Mouse (Mus musculus) monocyte, adult 2 months (primary cell): ENCODE results near the gene Atp8b4.

ENCODE experiments used
- DNase-seq, 2 experiments: peaks; one replicate each; pipeline ENCODE4 v3.0.0; 2022; ENCODE audit warnings: low spot score in 2 of 2, low read depth in 1 of 2

Gene Atp8b4

DNA sequence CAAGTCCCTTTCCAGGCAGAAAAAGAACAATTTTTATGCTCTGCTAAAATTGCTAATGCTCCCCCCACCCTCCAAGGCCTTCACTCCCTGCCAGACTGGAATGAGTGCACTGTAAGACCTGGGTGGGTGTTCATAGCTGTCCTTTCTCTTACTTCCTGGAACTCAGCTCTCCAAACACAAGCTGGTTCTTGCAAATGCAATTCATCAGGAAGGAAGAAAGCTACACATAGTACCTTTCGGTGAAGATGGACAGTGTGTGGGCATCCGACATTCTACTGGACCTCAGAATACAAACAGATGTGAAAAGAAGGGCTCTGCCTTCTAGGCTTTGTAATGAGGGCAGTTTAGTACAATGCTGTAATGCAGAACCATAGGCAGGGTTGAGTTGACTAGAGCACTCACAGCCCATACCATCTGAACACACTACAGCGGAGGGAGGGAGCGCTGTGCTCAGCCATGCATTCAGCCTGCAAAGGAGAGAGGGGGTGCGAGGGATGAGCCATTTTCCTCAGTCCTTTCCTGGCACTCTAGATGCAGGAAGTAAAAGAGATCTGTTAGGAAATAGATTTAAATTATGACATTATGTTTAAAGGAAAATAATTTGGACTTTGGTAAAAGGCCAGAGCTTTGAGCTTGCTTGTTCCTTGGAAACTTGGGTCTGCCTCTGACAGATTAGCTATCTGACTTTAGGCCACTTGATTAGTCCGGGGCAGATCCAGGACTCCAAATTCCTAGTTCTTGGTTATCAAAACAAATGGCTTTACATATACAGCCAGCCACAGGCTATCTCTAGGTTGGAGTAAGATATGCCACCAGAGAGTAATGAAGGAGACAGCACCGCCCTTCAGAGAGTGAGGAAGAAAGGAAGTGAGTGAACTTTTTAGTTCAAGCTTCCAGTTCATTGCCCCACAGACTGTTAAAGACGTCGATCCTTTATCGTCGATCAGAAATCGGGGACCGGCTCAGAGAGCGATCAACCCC is 136.4 kb downstream of the Atp8b4 start:
- no peak for DNase-seq

DNA sequence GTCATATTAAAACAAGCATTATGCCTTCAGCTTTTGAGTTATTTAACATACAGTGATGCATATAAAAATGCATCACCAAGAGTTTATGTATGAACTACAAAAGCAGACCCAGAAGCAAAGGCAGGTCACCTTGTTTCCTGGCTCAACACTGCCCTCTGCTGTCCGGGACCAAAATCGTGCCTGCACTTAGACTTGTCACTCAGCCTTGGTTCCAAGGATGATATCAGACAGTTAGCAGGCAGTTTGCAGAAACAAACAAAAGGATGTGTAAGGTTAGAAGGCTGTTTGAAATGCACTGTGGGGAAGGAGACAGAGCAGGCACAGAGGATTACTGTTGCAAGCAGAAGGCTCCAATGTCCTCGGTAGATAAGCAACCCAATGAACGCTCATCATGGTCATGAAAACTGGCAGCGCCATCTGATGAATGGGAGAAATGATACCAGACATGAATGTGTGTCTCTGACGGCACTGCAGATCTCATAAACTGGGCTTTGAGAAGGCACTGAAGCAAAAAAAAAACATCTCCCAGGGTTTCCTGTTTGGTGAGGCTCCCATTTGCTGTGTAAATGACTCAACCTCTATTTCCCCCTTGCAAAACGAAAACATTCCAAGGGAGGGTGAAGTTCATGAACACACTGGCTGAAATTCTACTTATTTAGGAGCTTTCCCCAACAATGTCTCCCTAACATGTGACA is 137.3 kb downstream of the Atp8b4 start:
- peak in 1 of 2 experiments; percentile 26 for DNase-seq

DNA sequence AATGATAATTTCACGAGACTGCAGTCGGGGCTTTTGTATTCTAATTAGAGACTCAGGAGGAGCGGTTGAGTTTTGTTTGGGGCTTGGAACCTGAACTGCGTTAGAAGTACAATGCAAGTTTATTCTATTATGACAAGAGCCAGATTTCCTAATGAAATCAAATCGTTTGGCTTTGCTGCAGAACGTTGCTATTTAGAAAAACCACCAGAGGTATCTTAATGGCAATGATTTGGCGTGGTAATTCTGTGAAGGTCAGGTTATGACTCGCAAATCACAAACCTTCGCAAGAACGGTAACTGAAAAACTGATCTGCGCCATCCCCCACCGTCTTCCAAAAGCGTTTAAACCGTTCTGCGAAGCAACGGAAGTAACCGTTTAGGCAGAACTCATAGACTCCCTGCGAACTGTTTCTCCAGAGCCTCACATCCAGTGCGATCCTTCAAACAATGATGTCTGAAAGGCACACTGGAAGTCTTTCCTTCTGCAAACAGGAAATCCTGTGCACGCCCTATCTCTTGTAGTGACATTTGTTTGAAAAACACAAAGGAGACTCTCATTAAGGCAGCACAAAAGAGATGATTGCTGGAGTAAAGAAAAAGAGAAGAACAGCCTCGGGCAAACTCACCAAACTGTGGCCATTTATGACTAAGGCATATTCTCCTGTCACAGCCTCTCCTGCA is 139.2 kb downstream of the Atp8b4 start:
- no peak for DNase-seq

DNA sequence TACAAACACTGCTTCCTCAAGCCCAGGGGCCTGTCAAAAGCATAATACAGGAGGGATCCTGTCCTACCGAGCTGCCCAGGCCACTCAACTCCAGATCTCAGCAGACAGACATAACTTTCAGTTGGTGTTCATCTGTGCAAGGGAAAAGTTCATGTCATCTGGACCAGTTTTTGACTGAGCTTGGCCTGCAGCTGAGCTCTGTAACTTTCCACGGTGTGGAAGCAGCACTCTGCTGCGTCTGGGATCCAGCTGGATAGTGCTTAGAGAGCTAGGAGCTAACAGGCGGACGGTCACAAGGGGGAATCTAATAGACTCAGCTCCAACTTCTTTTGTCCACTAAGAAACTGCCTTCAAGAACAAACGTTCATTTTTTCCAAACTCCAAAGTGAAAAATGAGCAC is 139.8 kb downstream of the Atp8b4 start:
- no peak for DNase-seq

DNA sequence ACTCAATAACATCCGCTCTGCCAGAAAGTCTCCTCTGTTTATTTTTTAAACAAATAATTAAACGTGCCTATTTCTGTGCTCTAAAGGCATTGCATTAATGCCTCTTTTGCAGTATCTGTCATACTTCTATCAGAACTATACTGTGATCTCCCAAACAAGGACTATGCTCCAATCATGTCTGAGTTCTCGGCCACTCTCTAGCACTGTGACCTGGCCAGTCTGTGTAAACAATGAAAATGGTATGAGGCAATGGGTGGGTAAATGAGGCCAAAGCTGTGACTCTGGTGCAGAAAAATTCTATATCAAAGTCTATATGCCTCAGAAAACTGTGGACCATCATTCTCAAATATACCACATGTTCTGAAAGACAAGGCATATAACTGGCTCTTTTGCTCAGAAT is 140.5 kb downstream of the Atp8b4 start:
- DNase-seq, result no peak

DNA sequence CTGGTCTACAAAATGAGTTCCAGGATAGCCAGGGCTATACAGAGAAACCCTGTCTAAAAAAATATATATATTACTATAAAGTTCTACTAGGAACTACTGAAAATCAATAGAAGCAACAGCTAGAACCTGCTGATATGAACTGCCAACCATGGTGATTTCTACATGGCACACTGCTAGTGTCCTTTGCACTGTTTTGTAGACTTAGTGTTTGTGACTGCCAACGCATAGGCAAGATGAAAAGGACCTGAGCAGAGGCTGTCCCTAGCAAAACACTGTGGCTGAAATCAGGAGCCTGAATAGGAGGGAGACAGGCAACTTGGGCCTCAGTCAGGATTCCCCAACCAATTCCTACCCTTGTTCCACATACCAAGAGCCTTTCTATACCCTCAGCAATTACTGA is 141.2 kb downstream of the Atp8b4 start:
- DNase-seq, result no peak

DNA sequence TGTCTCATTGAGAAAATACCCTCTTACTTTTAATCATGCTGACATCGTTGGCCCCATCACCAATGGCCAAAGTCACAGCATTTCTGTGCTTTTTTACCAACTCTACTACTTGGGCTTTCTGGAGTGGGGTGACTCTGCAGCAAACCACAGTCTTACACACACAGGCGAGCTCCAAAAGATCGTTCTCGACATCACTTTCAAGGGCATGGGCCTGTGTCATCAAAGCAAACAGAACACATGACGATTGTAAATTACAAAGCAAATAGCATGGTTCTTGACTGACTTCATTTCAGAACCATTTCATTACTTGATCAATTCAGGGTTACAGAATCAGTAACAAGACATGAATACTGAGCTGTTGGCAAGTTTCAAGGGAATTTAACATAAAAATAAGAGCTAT is 141.7 kb downstream of the Atp8b4 start:
- no peak for DNase-seq

DNA sequence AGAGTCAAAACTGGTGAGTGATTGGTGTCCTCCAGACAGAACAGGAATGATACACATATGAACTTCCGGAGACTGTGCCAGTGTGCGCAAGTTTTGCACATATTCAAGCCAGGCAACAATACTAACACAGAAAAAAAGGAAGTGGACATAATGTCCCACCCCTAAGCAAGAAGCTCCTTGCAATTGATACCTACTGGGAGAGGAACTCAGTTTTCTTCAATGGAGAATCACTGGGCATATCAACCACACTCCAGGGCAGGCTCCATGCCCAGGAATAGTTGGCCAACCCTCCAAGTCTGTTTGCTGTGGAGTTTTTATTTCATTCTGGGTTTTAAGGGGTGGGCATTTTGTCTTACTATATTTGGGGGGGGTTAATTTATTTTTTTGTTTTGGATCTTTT is 145.2 kb downstream of the Atp8b4 start:
- no peak for DNase-seq

DNA sequence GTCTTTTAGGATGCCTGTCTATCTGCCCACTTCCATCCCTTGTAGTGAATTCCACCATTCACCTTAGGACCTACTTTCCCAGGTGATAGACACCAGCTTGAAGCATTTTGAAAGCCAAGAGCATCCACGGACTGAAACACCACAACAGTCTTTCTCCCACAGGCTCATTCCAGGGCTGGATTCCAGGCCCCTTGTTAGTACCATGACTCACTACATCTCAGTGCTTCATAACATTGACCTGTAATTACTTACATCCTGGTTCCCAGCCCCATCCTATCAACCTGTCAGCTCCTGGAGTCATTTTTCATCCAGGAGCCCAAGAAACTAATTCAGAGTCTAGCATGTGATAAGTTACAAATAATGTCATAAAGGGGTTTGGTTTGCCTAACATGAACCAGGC is 148.7 kb downstream of the Atp8b4 start:
- DNase-seq, result no peak

DNA sequence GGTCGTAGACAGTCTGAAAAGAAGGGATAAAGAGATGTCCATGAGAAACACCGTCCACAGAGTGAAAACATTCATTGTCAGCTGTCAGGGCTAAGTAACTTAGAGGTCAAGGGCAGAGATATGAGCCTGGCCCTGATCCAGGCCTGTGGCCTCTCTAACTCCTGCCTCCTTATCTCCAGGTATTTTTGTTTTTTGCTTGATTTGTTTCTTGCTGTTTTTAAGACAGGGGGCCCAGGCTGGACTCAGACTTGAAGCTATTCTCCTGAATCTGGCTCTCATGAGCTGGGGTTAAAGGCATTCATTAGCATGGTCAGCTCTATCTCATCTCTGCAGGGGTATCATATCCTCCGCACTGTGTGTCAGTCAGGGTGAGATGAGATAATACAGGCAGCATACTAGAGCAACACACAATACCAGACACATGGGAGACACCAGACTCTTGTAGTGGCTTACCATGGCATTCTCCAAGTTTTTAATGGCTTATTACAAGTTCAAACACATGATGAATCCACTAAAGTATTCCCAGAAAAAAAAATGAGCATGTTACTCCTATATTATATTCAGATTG is 157.4 kb downstream of the Atp8b4 start:
- no peak for DNase-seq

DNA sequence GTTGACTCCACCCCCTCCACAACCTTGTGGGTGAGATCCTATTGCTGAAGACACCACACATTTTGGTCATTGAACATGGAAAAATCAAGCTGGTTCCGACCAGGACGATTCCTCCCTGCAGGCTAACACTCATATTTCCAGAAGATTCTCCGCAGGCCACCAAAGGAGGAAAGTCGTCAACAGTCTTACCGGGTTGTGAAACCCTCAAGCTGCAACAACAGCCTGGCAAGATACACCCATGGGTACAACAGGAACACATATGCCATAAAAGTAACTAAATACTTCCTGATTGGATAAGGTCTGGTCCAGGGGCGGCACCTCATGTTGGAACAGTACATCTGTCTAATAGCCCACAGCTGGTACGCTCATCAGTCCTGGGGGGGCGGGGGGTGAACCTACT is 159.0 kb downstream of the Atp8b4 start:
- no peak for DNase-seq

DNA sequence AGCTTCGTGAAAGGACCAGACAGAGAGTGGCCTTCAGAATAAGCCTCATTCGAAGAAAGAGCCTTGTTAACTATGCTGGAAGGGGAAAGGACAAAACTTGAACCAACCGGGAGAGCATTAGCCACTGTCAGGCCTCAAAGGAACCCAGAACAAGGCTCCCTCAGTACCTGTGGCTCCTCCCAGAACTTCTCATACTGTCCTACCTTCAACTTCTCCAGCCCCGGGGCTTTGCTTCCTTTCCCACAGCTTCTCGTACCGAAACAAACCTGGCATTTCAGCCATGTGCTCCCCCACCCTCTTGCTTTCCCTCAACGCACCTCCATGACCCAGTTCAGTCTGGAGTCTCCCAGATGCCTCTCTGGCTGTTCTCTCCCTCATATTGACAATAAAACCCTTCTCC is 160.3 kb downstream of the Atp8b4 start:
- no peak for DNase-seq

DNA sequence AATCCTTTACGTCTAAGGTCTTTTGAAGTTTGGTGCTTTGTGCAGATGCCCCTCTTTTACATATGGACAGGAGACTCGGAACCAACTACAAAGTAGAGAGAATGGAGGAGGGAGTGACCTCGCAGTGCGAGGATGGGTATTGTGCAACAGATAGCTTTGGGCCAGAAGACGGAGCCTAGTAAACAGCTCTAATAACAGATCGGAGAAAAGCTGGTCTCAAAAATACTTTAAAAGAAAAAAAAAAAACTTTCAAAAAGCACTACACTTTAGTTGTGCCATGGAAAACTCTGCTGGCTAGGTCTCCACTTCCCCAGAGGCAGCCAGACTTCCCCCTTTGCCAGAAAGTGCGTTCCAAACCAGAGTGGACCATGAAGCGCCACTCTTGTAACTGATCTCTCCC is 161.0 kb downstream of the Atp8b4 start:
- DNase-seq, result no peak

DNA sequence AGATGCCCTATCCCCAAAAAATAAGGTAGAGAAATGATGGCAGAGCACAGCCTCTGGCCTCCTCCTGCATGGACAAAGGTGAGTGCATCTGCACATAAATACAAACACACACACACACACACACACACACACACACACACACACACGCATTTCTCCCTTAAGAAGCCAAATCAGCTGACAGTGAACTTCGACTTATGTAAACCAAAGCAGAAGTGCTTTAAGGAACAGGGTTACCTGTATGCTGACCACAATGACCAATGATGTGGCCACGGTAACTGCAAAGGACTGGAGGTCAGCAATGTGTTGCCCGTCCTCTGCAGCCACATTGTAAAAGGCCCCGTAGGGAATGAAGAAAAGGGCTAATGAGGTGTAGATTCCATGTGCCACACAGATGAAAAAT is 163.3 kb downstream of the Atp8b4 start:
- no peak for DNase-seq

DNA sequence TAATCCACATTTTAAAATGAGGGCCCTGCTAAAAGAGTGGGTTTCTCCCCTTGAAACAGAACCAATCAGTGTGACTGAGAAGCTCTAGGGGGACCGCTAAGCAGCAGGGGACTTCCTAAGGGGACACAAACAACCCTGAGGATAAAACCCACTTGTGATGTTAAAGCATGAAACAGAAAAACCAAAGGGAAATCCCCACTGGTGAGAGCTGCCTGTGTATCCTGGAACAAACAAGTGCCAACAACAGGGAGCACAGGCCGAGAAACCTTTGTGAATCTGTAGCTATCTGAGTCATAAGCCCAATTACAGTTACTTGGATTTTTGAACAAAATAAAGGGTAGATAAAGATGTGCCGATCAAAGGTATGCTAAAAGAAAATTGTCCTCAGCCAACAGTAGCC is 168.7 kb downstream of the Atp8b4 start:
- no peak for DNase-seq

DNA sequence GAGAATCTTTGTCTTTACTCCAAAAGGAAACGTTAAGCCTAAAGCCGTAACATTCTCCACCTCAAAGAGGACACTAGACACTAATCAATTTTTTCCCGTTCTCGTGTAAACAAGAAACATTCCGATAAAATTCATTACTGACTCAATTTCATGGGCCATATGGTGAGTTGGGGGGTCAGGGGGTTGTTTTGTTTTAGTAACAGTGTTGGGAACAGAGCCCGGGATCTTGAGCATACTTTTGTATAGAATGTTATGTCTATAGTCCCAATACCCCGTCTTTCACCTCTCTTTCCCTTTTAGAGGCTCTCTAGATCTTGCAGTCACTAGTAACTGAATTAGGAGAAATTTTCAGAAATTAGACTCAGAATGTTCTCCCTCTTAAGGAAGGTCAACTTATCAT is 177.3 kb downstream of the Atp8b4 start:
- no peak for DNase-seq

DNA sequence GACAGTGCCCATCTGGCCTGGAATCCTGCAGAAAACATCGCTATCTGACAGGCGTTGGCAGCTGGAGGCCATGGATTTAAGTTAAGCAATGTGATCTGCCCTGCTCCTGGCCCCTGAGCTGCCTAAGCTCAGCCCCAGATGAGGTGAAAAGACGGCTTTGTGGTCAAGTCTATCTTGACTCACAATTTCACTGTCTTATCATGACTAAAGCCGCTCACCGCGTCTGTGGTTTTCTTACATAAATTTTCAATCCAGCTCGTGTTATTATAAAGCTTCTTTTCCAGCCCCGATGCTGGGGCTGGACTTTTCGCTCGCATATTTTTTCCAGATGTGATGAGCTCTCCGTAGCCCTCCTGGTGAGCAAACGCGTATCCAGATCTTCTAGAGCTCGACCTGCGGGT is 177.8 kb downstream of the Atp8b4 start:
- DNase-seq, result no peak

DNA sequence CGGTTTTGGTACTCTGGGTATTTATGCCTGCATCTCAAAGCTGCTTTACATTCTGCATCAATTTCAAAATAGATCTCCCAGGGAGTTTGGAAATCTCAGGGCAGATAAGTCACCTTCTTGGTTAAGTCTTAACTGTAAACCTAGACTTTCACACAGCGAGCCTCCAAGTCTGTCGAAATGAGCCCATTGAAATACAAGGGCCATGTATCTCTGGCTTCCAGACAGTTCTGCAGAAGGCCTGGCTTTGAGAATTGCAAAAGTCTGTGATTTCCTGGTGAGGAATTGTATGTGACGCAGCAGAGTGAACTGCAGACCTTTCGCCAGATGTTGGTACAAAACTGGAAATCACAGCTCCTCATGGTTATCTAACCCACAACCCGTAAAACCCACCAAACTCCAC is 182.4 kb downstream of the Atp8b4 start:
- no peak for DNase-seq

DNA sequence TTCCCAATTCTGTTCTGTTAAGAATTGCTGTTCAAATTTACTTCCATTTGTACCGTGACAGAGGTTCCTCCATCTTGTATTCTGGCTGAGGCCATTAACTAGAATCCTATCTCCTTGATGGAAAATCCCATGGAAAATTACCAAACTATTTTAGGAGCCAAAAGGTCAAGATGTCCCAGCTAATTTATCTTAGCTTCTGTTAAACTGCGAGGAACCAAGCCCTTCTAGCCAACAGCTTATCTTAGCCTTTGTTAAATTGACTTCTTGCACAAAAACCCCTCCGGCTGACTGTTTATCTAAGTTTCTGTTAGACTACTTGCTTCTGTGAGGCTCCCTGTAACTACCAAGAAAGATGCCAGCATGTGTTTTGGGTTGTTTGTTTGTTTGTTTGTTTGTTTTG is 183.5 kb downstream of the Atp8b4 start:
- DNase-seq, result no peak

DNA sequence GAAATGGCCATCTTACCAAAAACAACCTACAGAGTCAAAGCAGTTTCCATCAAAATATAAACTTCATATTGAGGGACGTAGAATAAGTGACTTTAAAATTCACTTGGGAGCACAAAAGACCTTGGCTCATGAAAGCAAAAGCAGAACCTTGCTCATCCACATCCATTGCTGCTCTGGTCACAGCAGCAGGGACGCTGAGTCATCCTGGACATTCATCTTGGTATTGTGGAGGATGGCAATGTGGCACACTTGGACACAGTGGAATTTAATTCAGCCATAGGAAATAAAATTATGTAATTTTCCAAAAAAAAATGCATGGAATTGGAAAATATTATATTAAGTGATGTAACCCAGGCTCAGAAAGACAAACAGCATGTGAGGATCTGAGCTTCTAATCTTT is 184.1 kb downstream of the Atp8b4 start:
- DNase-seq, result no peak

DNA sequence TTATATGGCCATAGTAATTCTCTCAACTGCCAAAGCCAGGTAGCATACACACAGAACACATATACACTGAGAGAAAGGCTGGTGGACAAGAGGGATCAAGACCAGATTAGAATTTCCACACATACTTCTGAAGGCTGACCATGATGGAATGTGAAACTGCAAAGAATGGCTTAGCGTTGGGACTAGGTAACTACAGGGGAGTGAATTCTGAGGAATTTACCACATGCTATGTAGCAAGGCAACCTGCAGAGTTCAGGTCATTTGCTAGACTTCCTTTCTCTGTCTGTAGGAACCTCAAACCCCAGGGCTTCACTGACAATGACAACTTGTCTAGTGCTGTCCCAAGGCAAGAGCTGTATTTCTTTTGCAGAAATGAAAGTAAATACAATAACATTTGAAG is 189.4 kb downstream of the Atp8b4 start:
- no peak for DNase-seq

DNA sequence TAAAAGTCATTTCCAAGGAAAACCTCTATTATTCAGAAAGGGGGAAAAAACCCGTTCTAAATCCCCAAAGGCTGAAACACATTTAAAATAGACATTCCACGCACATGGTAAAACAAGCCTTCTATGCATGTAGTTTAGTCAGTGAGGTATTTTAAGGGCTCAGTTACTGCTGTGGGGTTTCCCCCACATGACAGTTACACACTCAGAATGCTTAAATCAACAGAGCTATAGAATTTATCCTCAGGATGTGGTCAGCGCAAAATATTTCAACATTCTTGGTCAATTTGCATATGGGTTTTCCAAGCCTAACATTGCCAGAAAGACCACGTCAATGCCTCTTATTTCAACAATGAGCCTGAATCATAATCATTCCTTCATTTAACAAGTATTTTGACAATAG is 190.5 kb downstream of the Atp8b4 start:
- DNase-seq, result no peak
